Mouse (Mus musculus) frontal cortex, postnatal 14 days (tissue): ENCODE results near the gene Adgrl3.
A peak's percentile ranks its signal among the peaks of the same experiment; 100 is the strongest.

Source experiments
- DNase-seq, 2 experiments: peaks; one replicate each; pipeline ENCODE4 v3.0.0; 2022; ENCODE audit warnings: low spot score in 2 of 2

Gene Adgrl3

GRCm38 (mm10) chr5:81019590-81020254, at the start of gene Adgrl3:
Adgrl3 (plus strand) TSS chr5:81020138.
- peak; percentile 72 to 73 for DNase-seq

- no peak for DNase-seq
These were observed 772 bp upstream of the Adgrl3 start for GRCm38 (mm10) chr5:81019166-81019565.

GRCm38 (mm10) chr5:81020281-81021005, 505 bp downstream of the Adgrl3 start:
- peak; percentile 44 to 61 for DNase-seq

- DNase-seq = no peak
These were observed 1.0 kb downstream of the Adgrl3 start for GRCm38 (mm10) chr5:81021006-81021320.

GRCm38 (mm10) chr5:81021331-81021863, 1.5 kb downstream of the Adgrl3 start:
- peak; percentile 39 to 57 for DNase-seq

- peak in 1 of 2 experiments; percentile 20 for DNase-seq
These were observed 1.9 kb downstream of the Adgrl3 start for GRCm38 (mm10) chr5:81021864-81022305.

GRCm38 (mm10) chr5:81022306-81023071, 2.6 kb downstream of the Adgrl3 start:
- peak; percentile 22 to 50 for DNase-seq

GRCm38 (mm10) chr5:81023923-81024715, 4.2 kb downstream of the Adgrl3 start:
- DNase-seq = no peak

- DNase-seq = peak in 1 of 2 experiments; percentile 14
These were observed 8.9 kb downstream of the Adgrl3 start for GRCm38 (mm10) chr5:81028875-81029274.

GRCm38 (mm10) chr5:81037091-81037490, 17.2 kb downstream of the Adgrl3 start:
- DNase-seq = no peak

- DNase-seq = no peak
These were observed 23.9 kb downstream of the Adgrl3 start for GRCm38 (mm10) chr5:81043875-81044274.

- no peak for DNase-seq
These were observed 26.2 kb downstream of the Adgrl3 start for GRCm38 (mm10) chr5:81046128-81046527.

GRCm38 (mm10) chr5:81054628-81055027, 34.7 kb downstream of the Adgrl3 start:
- no peak for DNase-seq

- no peak for DNase-seq
These were observed 35.3 kb downstream of the Adgrl3 start for GRCm38 (mm10) chr5:81055253-81055652.

- DNase-seq = no peak
These were observed 38.2 kb downstream of the Adgrl3 start for GRCm38 (mm10) chr5:81058122-81058521.

GRCm38 (mm10) chr5:81060950-81061349, 41.0 kb downstream of the Adgrl3 start:
- no peak for DNase-seq

GRCm38 (mm10) chr5:81061386-81061785, 41.4 kb downstream of the Adgrl3 start:
- no peak for DNase-seq

GRCm38 (mm10) chr5:81064026-81064425, 44.1 kb downstream of the Adgrl3 start:
- no peak for DNase-seq

- no peak for DNase-seq
These were observed 48.2 kb downstream of the Adgrl3 start for GRCm38 (mm10) chr5:81068173-81068572.

- no peak for DNase-seq
These were observed 48.9 kb downstream of the Adgrl3 start for GRCm38 (mm10) chr5:81068839-81069238.

- DNase-seq = no peak
These were observed 53.0 kb downstream of the Adgrl3 start for GRCm38 (mm10) chr5:81072888-81073287.
